Mouse (Mus musculus) B cell, adult 2 months (primary cell): ENCODE results near the gene Gse1.

Experiments
- DNase-seq, 2 experiments: peaks; one replicate each; pipeline ENCODE4 v3.0.0; 2022

The Gse1 gene

DNA sequence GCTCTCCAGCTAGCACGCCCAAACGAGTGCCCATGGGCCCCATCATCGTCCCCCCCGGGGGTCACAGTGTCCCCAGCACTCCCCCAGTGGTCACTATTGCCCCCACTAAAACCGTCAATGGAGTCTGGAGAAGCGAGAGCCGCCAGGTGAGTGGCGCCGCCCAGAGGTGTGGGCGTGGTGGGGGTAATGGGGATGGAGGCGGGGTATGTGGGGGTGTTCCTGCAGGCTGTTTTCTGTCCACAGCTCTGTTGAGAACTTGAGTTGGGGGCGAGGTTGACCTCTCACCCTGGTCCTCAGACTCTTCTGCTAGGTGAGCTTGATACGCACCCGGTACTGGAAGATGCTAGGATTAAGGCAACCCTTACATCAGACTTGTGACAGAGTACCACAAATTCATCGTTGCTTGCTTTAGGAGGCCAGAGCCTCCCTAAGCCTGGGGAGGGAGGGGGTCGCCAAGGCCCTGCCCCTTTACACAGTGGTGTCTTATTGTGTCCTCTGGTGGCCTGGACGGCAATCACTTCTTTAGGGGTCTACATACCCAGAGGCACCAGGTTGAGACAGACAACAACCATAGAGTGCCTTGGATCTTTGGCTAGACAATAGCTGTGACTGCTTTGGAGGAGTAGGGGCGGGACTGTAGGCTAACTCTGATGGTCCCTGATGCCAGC, 334.6 kb downstream of the Gse1 start:
- no peak for DNase-seq

GRCm38 (mm10) chr8:120563348-120563724, 335.1 kb downstream of the Gse1 start:
- DNase-seq, result no peak

GRCm38 (mm10) chr8:120563851-120564837, 335.9 kb downstream of the Gse1 start:
- DNase-seq, result peak; percentile 45 to 50

GRCm38 (mm10) chr8:120565151-120565711, 337.0 kb downstream of the Gse1 start:
- DNase-seq, result no peak

- no peak for DNase-seq
Observed at GRCm38 (mm10) chr8:120566681-120567080, 338.4 kb downstream of the Gse1 start.

GRCm38 (mm10) chr8:120567731-120568130, 339.5 kb downstream of the Gse1 start:
- no peak for DNase-seq

DNA sequence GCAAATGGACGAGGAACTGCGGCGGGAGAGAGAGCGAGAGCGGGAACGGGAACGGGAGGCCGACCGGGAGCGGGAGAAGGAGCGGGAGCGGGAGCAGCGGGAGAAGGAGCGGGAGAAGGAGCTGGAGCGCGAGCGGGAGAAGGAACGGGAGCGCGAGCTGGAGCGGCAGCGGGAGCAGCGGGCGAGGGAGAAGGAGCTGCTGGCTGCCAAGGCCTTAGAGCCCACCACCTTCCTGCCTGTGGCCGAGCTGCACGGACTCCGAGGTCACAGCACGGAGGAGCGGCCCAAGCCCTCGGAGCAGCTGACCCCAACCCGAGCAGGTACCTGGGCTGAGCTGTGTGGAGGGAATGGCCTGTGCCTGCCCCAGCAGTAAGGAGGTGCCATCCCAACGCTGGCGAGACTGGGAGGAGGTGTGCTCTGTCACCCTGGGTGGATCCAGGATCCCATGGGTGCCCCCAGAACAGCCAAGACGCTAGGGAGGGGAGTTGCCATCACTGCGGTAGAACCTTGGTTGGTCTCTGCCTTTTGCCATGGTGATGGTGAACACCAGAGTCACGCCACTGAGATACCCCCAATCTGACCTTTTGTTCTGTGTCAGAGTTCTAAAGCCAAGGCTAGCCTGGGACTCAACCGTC, 340.0 kb downstream of the Gse1 start:
- no peak for DNase-seq

DNA sequence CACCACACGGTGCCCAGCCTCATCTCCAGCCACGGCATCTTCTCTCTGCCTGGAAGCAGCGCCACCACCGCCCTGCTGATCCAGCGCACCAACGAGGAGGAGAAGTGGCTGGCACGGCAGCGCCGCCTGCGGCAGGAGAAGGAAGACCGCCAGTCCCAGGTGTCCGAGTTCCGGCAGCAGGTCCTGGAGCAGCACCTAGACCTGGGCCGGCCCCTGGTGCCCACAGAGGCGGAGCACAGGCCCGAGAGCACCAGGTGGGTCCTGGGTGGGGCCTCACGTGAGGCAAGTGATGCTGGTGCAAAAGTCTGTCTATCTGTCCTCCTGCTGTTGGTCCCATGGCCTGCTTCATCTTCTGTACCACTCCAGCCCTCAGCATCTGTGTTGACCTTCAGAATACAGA, 340.9 kb downstream of the Gse1 start:
- no peak for DNase-seq

DNA sequence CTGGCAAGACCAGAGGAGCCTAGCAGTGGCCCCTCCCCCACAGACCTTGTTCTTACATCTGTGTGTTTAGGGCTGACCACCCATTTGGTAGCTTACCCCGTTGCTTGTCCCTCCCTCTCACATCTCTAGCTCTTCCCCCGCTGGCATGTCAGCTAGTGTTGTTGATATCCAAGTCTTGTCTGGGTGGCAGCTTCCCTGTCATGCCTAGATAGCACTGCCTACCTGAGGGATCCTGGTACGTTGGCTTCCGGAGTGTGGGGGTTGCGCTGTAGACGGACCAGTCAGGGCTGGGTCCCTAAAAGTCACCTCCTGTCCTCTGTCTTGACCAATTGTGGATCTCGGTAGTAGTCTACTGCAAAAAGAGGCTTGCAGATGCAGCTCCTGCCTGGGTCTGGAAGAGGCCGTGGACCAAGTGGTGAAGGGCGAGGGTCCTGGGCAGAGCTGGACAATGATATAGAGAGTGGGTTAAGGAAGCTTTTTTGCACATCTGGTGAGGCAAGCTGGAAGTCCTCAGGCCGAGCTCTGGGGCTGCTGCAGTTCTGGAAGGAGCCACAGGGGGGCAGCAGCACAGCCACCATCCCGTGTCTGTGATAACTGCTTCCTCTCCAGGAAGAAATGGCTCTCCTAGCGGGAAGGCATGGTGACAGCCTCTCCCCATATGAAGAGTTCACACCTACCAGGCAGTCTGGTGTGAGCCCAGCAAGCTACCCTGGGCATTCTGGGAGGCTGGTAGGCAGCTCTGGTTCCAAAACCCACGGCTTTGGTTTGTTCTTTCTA, 341.9 kb downstream of the Gse1 start:
- DNase-seq, result peak; percentile 85 to 87

GRCm38 (mm10) chr8:120571561-120571960, 343.3 kb downstream of the Gse1 start:
- peak in 1 of 2 experiments; percentile 42 for DNase-seq

- peak; percentile 81 for DNase-seq
Observed at GRCm38 (mm10) chr8:120572534-120572933, 344.3 kb downstream of the Gse1 start.

- no peak for DNase-seq
Observed at GRCm38 (mm10) chr8:120573866-120574265, 345.6 kb downstream of the Gse1 start.

GRCm38 (mm10) chr8:120574941-120575340, 346.7 kb downstream of the Gse1 start:
- DNase-seq, result no peak

DNA sequence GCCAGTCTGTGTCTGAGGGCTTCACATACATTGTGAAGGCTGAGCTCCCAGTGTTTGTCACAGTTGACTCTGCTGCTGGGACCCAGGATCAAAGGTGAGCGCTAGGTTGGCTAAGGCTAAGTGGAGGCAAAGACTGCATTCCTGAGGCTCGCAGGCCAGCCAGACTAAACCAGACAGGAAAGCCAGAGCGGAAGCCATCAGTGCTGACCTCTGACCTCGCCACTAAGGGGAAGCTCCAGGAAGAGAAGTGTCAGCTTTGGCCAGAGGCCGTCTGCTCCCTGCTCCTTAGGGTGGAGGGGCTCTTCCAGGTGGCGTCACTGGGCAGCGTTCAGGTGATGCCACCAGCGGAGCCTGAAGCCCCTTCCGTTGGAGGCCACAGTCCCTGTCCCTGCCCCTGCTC, 347.5 kb downstream of the Gse1 start:
- no peak for DNase-seq

DNA sequence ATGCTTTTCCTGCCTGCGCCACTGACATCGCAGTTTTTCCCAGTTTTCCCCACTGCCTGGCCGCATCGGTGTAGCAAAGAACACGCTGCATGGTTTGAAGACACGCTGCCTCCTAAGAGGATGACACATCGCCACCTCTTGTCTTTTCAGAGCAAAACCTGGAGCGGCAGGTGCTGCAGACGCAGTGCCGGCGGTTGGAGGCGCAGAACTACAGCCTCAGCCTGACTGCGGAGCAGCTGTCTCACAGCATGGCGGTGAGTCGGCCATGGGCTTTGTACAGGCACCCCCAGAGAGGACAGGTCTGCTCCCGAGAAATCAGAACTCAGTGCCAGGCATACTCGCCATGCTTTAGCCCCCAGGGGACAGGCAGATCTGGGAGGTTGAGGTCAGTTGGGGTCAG, 349.6 kb downstream of the Gse1 start:
- DNase-seq, result no peak

GRCm38 (mm10) chr8:120580336-120581000, 352.2 kb downstream of the Gse1 start:
- DNase-seq, result no peak

GRCm38 (mm10) chr8:120581329-120581728, 353.1 kb downstream of the Gse1 start:
- DNase-seq, result no peak

DNA sequence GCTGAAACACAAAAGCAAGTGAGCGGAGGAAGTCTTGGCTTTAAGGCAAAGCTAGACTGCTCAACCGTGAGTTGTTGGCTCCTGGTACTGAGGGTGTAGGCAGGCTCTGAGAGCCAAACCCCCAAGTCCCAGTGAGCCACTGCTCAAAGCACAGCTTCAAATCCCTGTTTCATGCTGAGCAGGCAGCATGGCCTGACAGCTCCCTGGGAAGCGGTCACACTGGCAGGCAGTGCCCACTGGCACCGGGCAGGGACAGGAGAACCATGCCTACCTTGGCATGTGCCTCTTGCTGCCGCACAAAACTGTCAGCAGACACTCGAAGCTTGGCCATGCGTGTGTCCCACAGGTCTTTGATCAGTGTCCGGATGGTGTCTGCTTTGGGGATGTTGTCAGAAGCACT, 353.6 kb downstream of the Gse1 start:
- DNase-seq, result no peak

DNA sequence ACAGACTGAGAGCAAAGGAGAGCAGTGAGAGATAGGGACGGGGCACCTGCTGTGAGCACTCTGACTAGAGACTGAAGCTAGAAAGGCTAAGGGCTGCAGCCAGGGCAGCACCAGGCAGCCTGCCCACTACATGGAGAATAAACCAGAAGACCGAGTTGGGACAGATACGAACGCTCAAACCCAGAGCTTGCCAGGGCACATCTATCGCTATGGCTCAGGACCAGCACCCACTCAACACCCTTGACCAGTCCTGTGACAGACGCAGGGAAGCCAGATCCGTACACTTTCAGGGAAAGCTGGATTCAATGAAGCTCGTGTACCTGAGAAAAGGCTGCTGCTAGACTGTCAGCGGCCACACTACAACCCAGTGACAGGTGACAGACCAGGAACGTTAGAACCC, 357.3 kb downstream of the Gse1 start:
- DNase-seq, result no peak

GRCm38 (mm10) chr8:120588908-120589771, 360.9 kb downstream of the Gse1 start, which contains the start of gene Gins2:
Gins2 (minus strand) TSS chr8:120589304.
- DNase-seq, result peak; percentile 98 to 99

- peak; percentile 41 to 45 for DNase-seq
Observed at GRCm38 (mm10) chr8:120589921-120590320, 361.7 kb downstream of the Gse1 start.
